Mouse (Mus musculus): ENCODE data around the gene Cx3cr1. TPM values are rescaled to one million over a fixed set of nuclear protein-coding genes. Genes with fewer than 3 reads are reported as not detected.
A peak's percentile ranks its signal among the peaks of the same experiment; 100 is the strongest.
"Not testable (repeated sequence)": the region's sequence is repeated elsewhere in the genome, so short reads cannot be mapped to it uniquely, and the experiment has no call there.

Cx3cr1 gene
- polyA plus RNA-seq, 1 experiment from 2014 or later: 7.4 TPM

DNA sequence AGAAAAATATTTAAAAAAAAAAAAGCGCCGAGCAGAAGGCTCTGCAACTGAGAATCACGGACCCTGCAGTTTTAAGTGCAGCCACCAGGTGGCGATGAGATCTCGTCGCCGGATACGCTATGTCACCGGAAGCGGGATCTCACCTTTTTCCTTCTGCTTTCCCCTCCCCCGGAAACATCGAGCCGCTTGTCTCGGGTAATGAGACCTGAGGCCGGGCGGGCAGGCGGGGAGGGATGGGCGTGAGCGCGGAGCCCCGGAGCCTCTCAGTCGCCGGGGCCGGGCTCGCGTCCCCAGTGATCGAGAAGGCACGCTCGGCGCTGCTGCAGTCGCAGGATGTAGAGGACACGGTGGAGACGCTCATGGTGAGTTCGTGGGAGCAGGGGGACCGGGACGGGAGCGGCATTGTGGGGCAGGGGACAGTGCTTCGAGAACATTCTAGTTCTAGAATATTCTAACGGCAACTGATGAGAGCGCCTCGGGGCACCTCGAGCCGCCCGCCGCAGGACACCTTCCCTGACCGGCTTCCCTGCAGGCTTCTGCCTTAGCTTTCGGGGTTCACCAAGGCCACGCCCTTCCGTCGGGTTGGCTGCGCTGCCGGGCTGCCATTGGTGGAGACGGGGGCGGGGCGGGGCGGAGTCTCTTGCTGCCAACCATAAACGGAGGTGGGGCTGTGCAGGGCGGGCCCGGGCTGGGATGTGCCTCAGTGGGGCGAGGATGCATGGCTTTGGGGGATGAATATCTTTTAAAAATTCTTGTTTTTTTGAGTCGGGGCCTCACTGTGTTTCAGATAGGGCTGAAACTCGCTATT is 40.7 kb upstream of the Cx3cr1 start, which contains the start of gene Slc25a38:
Gene Slc25a38 (plus strand): TSS at position 164 of the 808 bp plus-strand sequence.
- Histone ChIP-seq H3K4me2 (replicated peaks; ENCODE audit: low read depth, low read length) (peak within 1 kb of the TSS; percentile 67), H3K9ac (ENCODE audit: low read depth, low read length) (peak within 1 kb of the TSS; percentile 72), H3K27me3 (ENCODE audit: control insufficient read depth, insufficient read depth, low read length) (no peaks in the 10 kb centered on the region), H3K36me3 (ENCODE audit: control insufficient read depth, insufficient read depth, low read length) (no peaks in the 10 kb centered on the region), H3K9me3 (ENCODE audit: control insufficient read depth, low read length) (no peaks in the 10 kb centered on the region), H3K27ac (ENCODE audit: low read depth, low read length) (peak within 1 kb of the TSS; percentile 96), H3K4me3 (ENCODE audit: low read length) (peak within 1 kb of the TSS; percentile 87), H3K4me1 (ENCODE audit: control insufficient read depth, insufficient read depth, low read length) (no peaks in the 10 kb centered on the region)
- peak; percentile 97 for ATAC-seq (ENCODE audit: low FRiP score, low TSS enrichment)
- under 1% methylated on average over 62 of the region's 62 CpGs for whole genome bisulfite sequencing

DNA sequence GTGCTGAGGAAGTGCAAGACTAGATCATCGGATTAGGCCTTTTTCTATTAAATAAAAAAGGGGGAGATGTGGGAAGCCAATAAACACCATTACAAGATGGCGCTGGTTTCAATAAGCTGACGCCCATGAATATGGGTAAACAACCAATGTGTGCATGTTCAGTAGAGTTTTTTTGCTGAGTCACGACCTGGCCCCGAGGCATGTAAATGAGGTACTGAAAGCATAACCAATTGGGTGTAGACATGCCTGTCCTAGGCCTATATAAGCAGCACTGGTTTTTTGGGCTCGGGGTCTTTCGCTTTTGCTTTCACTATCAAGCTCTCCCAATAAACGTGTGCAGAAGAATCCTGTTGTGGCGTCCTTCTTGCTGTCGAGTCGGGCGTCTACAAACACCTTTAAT is 39.3 kb upstream of the Cx3cr1 start:
- ATAC-seq (ENCODE audit: low FRiP score, low TSS enrichment); H3K4me3 ChIP-seq (ENCODE audit: low read length); H3K36me3 ChIP-seq (ENCODE audit: control insufficient read depth, insufficient read depth, low read length); H3K9ac ChIP-seq (ENCODE audit: low read depth, low read length); H3K27me3 ChIP-seq (ENCODE audit: control insufficient read depth, insufficient read depth, low read length); H3K27ac ChIP-seq (ENCODE audit: low read depth, low read length); H3K4me2 ChIP-seq (replicated peaks; ENCODE audit: low read depth, low read length); H3K9me3 ChIP-seq (ENCODE audit: control insufficient read depth, low read length); H3K4me1 ChIP-seq (ENCODE audit: control insufficient read depth, insufficient read depth, low read length): not testable (repeated sequence)
- WGBS: 95% methylated on average over 12 of the region's 12 CpGs

DNA sequence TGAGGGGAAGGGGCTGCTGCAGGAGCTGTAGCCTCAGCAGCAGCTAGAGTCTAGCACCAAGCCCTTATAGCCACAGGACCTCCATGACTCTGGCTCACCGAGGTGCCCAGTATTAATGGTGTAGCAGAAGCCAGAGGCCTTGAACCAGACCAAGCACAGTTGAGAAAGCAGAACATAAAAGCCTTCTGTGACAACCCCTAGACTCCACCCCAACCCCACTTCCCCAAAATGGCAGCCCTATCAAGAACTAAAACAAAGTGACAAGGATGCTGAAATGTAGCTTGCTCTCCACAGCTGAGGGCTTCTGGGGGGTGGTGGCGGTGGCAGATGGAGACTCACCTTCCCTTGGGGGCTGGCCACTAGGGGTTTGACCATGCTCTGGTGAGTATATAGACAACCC is 31.5 kb upstream of the Cx3cr1 start:
- Histone ChIP-seq H3K4me3 (ENCODE audit: low read length) (no peak overlapping the region), H3K9ac (ENCODE audit: low read depth, low read length) (no peak overlapping the region), H3K4me1 (ENCODE audit: control insufficient read depth, insufficient read depth, low read length) (no peaks in the 10 kb centered on the region), H3K27me3 (ENCODE audit: control insufficient read depth, insufficient read depth, low read length) (no peaks in the 10 kb centered on the region), H3K4me2 (replicated peaks; ENCODE audit: low read depth, low read length) (no peak overlapping the region), H3K9me3 (ENCODE audit: control insufficient read depth, low read length) (peaks cover 4% of the 10 kb centered on the region; the same call in 1 of the 2 replicates), H3K36me3 (ENCODE audit: control insufficient read depth, insufficient read depth, low read length) (no peaks in the 10 kb centered on the region), H3K27ac (ENCODE audit: low read depth, low read length) (no peak overlapping the region)
- WGBS: 92% methylated on average over 2 of the region's 2 CpGs
- ATAC-seq (ENCODE audit: low FRiP score, low TSS enrichment): no peak

DNA sequence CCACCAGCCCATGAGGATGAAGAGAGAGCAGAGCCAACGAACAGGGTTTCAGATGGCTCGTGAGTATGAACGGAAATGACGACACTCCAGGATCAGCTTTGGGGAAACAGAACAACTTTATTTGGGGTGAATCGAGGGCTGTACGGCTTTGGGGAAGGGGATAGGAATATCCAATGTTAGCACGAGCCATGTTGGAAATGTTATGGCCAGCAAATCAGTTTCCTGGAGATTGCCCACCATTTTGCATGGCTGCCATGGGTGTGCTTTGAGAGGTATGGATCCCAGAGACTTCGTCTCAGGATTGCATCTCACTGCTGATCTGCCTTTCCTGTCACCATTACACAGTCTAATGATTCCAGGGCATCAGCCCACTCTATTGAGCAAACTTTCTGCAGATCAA is 29.6 kb upstream of the Cx3cr1 start:
- H3K27me3 ChIP-seq (ENCODE audit: control insufficient read depth, insufficient read depth, low read length): no peaks in the 10 kb centered on the region
- no peak overlapping the region for H3K9ac ChIP-seq (ENCODE audit: low read depth, low read length)
- no peaks in the 10 kb centered on the region for H3K4me1 ChIP-seq (ENCODE audit: control insufficient read depth, insufficient read depth, low read length)
- H3K4me3 ChIP-seq (ENCODE audit: low read length): no peak overlapping the region
- no peaks in the 10 kb centered on the region for H3K36me3 ChIP-seq (ENCODE audit: control insufficient read depth, insufficient read depth, low read length)
- peaks cover 4% of the 10 kb centered on the region; the same call in 1 of the 2 replicates for H3K9me3 ChIP-seq (ENCODE audit: control insufficient read depth, low read length)
- no peak for ATAC-seq (ENCODE audit: low FRiP score, low TSS enrichment)
- no peak overlapping the region for H3K27ac ChIP-seq (ENCODE audit: low read depth, low read length)
- H3K4me2 ChIP-seq (replicated peaks; ENCODE audit: low read depth, low read length): no peak overlapping the region
- WGBS: 89% methylated on average over 8 of the region's 8 CpGs

DNA sequence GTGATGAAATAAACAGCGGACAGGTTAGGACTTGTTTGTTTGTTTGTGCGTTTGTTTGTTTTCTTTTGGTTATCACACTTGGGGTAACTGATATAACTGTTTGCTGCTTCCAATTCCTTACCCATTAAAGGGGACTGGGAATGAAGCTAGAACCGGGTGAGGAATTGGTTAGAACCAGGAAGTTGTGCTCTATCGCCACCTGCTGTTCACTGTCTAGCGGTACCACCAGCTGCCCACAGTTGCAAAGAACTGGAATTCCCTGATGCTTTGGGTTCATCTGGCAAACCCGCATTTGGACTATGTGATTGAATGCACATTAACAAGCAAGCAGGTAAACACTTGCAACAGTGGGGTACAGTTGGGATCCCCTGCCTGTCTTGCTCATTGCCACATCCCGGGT is 29.0 kb upstream of the Cx3cr1 start:
- Histone ChIP-seq H3K9me3 (ENCODE audit: control insufficient read depth, low read length) (peaks cover 4% of the 10 kb centered on the region; the same call in 1 of the 2 replicates), H3K4me2 (replicated peaks; ENCODE audit: low read depth, low read length) (no peak overlapping the region), H3K27ac (ENCODE audit: low read depth, low read length) (no peak overlapping the region), H3K36me3 (ENCODE audit: control insufficient read depth, insufficient read depth, low read length) (no peaks in the 10 kb centered on the region), H3K4me3 (ENCODE audit: low read length) (no peak overlapping the region), H3K27me3 (ENCODE audit: control insufficient read depth, insufficient read depth, low read length) (no peaks in the 10 kb centered on the region), H3K4me1 (ENCODE audit: control insufficient read depth, insufficient read depth, low read length) (no peaks in the 10 kb centered on the region), H3K9ac (ENCODE audit: low read depth, low read length) (no peak overlapping the region)
- 25% methylated on average over 7 of the region's 7 CpGs for WGBS
- ATAC-seq (ENCODE audit: low FRiP score, low TSS enrichment): no peak

DNA sequence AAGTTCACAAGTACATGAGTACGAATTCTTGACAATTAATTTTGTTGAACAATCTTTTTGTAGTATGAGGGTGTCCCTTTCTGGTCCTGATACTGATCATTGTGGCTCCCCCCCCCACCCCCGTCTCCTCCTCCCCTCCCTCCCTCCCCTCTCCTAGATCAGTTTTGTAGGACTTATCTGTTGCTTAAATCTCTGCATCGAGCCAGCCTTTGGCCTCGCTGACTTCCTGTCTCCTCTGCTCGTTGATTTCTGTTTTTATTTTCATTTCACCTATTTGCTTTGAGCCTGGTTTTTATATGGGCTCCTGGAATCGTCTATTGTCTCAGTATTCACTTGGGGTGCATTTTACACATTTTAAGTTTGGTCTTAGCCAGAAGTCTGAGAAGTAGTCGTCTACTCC is 26.2 kb upstream of the Cx3cr1 start:
- WGBS: 55% methylated on average over 7 of the region's 7 CpGs
- H3K4me3 ChIP-seq (ENCODE audit: low read length): no peak overlapping the region
- no peaks in the 10 kb centered on the region for H3K36me3 ChIP-seq (ENCODE audit: control insufficient read depth, insufficient read depth, low read length)
- no peaks in the 10 kb centered on the region for H3K27me3 ChIP-seq (ENCODE audit: control insufficient read depth, insufficient read depth, low read length)
- H3K4me2 ChIP-seq (replicated peaks; ENCODE audit: low read depth, low read length): no peak overlapping the region
- no peak overlapping the region for H3K27ac ChIP-seq (ENCODE audit: low read depth, low read length)
- ATAC-seq (ENCODE audit: low FRiP score, low TSS enrichment): no peak
- no peaks in the 10 kb centered on the region for H3K9me3 ChIP-seq (ENCODE audit: control insufficient read depth, low read length)
- H3K4me1 ChIP-seq (ENCODE audit: control insufficient read depth, insufficient read depth, low read length): no peaks in the 10 kb centered on the region
- H3K9ac ChIP-seq (ENCODE audit: low read depth, low read length): no peak overlapping the region

DNA sequence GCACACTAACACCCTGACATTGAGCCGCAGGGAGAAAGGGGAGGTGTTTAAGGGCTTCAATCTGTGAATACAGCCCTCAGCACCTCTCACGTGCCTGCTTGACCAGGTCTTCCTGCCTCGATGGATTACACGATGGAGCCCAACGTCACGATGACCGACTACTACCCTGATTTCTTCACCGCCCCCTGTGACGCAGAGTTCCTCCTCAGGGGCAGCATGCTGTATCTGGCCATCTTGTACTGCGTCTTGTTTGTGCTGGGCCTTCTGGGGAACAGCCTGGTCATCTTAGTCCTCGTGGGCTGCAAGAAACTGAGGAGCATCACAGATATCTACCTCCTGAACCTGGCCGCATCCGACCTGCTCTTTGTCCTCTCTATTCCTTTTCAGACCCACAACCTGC is 24.0 kb upstream of the Cx3cr1 start:
- ATAC-seq (ENCODE audit: low FRiP score, low TSS enrichment): no peak
- H3K4me1 ChIP-seq (ENCODE audit: control insufficient read depth, insufficient read depth, low read length): no peaks in the 10 kb centered on the region
- H3K27me3 ChIP-seq (ENCODE audit: control insufficient read depth, insufficient read depth, low read length): no peaks in the 10 kb centered on the region
- 0 out of 2 replicates have a peak, but pooled peaks cover 3% of the 10 kb centered on the region for H3K9me3 ChIP-seq (ENCODE audit: control insufficient read depth, low read length)
- 89% methylated on average over 13 of the region's 13 CpGs for WGBS
- no peak overlapping the region for H3K27ac ChIP-seq (ENCODE audit: low read depth, low read length)
- no peaks in the 10 kb centered on the region for H3K36me3 ChIP-seq (ENCODE audit: control insufficient read depth, insufficient read depth, low read length)
- no peak overlapping the region for H3K4me2 ChIP-seq (replicated peaks; ENCODE audit: low read depth, low read length)
- H3K9ac ChIP-seq (ENCODE audit: low read depth, low read length): no peak overlapping the region
- H3K4me3 ChIP-seq (ENCODE audit: low read length): no peak overlapping the region

DNA sequence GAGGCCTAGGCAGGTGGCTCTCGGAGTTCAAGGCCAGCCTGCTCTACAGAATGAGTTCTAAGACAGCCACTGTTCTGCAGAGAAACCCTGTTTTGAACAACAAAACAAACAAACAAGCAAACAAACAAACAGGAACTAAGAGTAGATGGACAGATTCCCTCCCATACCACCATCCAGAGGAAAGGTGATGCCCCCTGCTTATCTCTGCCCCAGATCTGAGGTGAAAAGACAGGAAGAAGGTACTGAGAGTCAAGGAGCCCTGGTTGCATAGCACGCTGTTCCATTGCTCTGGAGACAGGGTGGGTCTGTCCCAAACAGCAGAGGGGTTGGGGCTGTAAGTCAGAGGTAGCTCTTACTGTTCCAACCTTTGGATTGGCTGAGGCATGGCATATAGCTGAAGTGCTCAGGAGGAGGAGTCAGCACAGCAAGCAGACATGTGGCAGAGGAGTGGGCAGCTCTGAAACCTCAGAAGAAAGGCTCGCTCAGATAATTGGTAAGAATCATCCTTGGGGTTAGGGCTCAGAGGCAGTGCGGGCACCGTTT is 22.1 kb upstream of the Cx3cr1 start, which contains the start of gene Ccr8:
Gene Ccr8 (plus strand): TSS at position 419 of the 543 bp plus-strand sequence.
- Histone ChIP-seq H3K9ac (ENCODE audit: low read depth, low read length) (no peak within 1 kb of the TSS), H3K4me3 (ENCODE audit: low read length) (no peak within 1 kb of the TSS), H3K27ac (ENCODE audit: low read depth, low read length) (no peak within 1 kb of the TSS), H3K9me3 (ENCODE audit: control insufficient read depth, low read length) (0 out of 2 replicates have a peak, but pooled peaks cover 3% of the 10 kb centered on the region), H3K36me3 (ENCODE audit: control insufficient read depth, insufficient read depth, low read length) (no peaks in the 10 kb centered on the region), H3K4me1 (ENCODE audit: control insufficient read depth, insufficient read depth, low read length) (no peaks in the 10 kb centered on the region), H3K27me3 (ENCODE audit: control insufficient read depth, insufficient read depth, low read length) (no peaks in the 10 kb centered on the region), H3K4me2 (replicated peaks; ENCODE audit: low read depth, low read length) (no peak within 1 kb of the TSS)
- WGBS: 73% methylated on average over 5 of the region's 5 CpGs
- no peak for ATAC-seq (ENCODE audit: low FRiP score, low TSS enrichment)

DNA sequence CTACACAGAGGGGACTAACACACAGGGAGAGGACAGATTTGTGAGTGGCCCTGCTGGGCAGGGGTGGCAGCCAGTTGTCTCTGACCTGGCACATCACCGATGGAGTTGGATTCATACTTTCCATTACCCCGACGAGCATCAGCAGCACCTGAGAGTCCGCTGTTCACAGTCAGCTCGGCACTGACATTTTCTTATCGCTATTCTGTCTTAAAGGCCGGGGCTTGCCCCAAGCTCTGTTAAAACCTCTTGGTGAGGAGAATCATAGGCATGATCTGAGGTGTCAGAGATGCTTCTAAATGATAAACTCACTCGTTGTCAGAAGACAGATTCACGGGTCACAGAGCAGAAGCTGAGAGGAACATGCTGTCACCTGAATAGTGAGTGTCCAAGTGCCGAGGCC is 21.4 kb upstream of the Cx3cr1 start:
- Histone ChIP-seq H3K9ac (ENCODE audit: low read depth, low read length) (no peak overlapping the region), H3K4me2 (replicated peaks; ENCODE audit: low read depth, low read length) (no peak overlapping the region), H3K9me3 (ENCODE audit: control insufficient read depth, low read length) (0 out of 2 replicates have a peak, but pooled peaks cover 3% of the 10 kb centered on the region), H3K27ac (ENCODE audit: low read depth, low read length) (no peak overlapping the region), H3K4me3 (ENCODE audit: low read length) (no peak overlapping the region), H3K27me3 (ENCODE audit: control insufficient read depth, insufficient read depth, low read length) (no peaks in the 10 kb centered on the region), H3K36me3 (ENCODE audit: control insufficient read depth, insufficient read depth, low read length) (no peaks in the 10 kb centered on the region), H3K4me1 (ENCODE audit: control insufficient read depth, insufficient read depth, low read length) (no peaks in the 10 kb centered on the region)
- no peak for ATAC-seq (ENCODE audit: low FRiP score, low TSS enrichment)
- WGBS: 84% methylated on average over 10 of the region's 10 CpGs
